Mouse (Mus musculus) right cerebral cortex, adult 2 months (tissue): ENCODE measurements around the gene Crhr2.

ENCODE experiments used
- DNase-seq, 2 experiments: peaks; one replicate each; pipeline ENCODE4 v3.0.0; 2021 to 2022; ENCODE audit warnings: low spot score in 2 of 2

The Crhr2 gene

DNA sequence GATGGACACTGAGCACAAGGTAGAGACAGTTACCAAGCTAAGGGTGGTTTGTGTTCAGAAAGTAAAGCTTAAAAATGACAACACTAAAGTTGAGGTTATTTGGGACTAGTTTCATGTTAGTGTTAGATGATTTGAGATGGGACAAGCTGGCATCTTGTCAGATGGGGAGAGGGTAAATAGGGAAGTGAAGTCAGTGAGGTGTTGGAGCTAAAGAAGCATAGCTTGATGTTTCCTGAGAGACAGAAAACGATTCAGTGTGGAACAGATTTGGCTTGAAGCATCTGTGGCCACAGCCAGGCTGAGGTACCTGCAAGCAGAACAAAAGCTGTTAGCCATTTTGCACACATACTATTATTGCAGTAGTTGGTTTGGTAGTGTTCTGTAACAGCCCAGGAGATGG, 87.5 kb downstream of the Crhr2 start:
- no peak for DNase-seq

- DNase-seq = no peak
These were observed 88.3 kb downstream of the Crhr2 start for GRCm38 (mm10) chr6:55044542-55044941.

DNA sequence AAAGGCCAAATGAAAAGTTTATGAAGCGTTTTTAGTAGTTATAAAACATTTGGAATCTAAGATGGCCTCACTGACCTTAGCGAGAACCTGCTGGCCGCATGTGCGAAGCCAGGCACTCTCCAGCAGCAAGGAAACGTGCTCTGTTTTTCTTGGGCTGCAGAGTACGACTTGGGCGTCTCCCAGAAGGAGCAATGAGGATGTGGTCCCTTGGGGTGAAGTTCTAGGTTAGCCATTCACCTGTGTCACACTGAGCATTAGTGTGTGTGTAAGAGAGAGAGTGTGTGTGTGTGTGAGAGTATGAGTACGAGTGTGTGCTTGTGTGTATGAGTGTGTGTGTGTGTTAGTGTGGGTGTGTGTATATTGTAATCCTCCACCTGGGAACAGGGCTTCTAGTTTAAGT, 89.6 kb downstream of the Crhr2 start:
- DNase-seq = no peak
